Mouse (Mus musculus) heart, embryonic 15.5 days (tissue): Measurements from ENCODE around the gene Smcr8. TPM values are rescaled to one million over a fixed set of nuclear protein-coding genes. Genes with fewer than 3 reads are reported as not detected.
A peak's percentile ranks its signal among the peaks of the same experiment; 100 is the strongest.
"Not testable (repeated sequence)": the region's sequence is repeated elsewhere in the genome, so short reads cannot be mapped to it uniquely, and the experiment has no call there.

Experiments
- ATAC-seq: fragments of 200-750 bp; cut with Nextera tagmentation; replicated peaks from 2 replicates; pipeline ENCODE4 v1.8.0; 2017; ENCODE audit warnings: low read depth, moderate TSS enrichment; ENCODE audit not compliant: insufficient number of reproducible peaks, insufficient read depth, low FRiP score
- H3K27ac ChIP-seq: fragments of 300-500 bp; sonication (generic); 2 replicates; pipeline ENCODE4 v1.5.1; 2015; ENCODE audit warnings: mild to moderate bottlenecking, inconsistent platforms
- H3K27me3 ChIP-seq: fragments of 300-500 bp; sonication (generic); 2 replicates; pipeline ENCODE4 v1.6.1; 2015; ENCODE audit warnings: inconsistent platforms
- H3K36me3 ChIP-seq: fragments of 300-500 bp; sonication (generic); 2 replicates; pipeline ENCODE4 v1.6.1; 2015; ENCODE audit warnings: mild to moderate bottlenecking, inconsistent platforms
- H3K4me1 ChIP-seq: fragments of 300-500 bp; sonication (generic); replicated peaks from 2 replicates; pipeline ENCODE4 v1.6.1; 2015; ENCODE audit warnings: inconsistent platforms
- H3K4me2 ChIP-seq: fragments of 300-500 bp; sonication (generic); 2 replicates; pipeline ENCODE4 v1.6.1; 2015; ENCODE audit warnings: inconsistent platforms, mild to moderate bottlenecking, moderate library complexity
- H3K4me3 ChIP-seq: fragments of 300-500 bp; sonication (generic); 2 replicates; pipeline ENCODE4 v1.5.1; 2015; ENCODE audit warnings: mild to moderate bottlenecking, inconsistent platforms
- H3K9ac ChIP-seq: fragments of 300-500 bp; sonication (generic); 2 replicates; pipeline ENCODE4 v1.6.1; 2015; ENCODE audit warnings: mild to moderate bottlenecking, inconsistent platforms
- H3K9me3 ChIP-seq: fragments of 300-500 bp; sonication (generic); replicated peaks from 2 replicates; pipeline ENCODE4 v1.6.1; 2016; ENCODE audit warnings: inconsistent platforms
- WGBS: fragments of 180-500 bp; shearing (Covaris S2); methylation state at CpG from one replicate; pipeline ENCODE4 v1.1.7; 2015; ENCODE audit warnings: mixed read lengths; 5-methylcytosine and 5-hydroxymethylcytosine counted together
- polyA plus RNA-seq: library from polyadenylated mRNA; unstranded; fragments of >200 nt; fragmentation: Nextera tagmentation; extraction: Ambion mirVana; gene quantifications from 2 replicates; pipeline ENCODE4 v1.2.1, GENCODE M21; 2015

Gene Smcr8
- polyA plus RNA-seq, 1 experiment from 2014 or later, result 3.2 TPM

DNA sequence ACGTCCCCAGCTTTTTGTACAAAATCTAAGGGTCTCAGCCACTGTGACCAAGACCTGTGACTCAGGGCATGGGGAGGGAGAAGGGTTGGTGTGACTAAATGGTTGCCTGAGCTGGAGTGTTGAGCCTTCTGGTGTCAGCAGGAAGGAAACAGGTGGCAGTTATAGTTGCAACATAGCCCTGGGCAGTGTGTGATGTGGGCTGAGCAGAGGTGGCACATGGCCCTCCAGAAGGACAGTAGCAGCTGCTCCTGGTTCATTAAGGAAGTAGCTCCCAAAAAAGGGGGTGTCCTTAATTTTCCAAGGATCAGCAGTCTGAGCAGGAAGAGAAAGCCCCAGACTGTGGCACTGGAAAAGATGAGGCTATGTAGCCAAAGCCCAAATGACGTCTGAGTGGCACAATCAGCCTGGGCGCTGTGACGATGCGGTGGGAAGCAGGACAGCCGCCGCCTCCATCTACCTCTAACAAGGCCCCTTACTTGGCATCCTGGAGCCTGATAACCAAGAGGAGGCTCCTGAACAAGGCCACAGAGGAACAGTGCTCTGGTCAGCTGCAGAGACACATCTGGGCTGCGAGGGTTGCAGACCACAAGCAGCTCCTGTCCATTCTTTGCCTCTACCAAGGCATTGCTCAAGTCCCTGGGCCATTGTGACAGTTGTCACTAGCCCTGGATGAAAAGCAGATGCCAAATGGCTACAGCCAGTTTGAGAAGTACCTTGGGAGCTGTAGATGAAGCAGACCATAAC, 7.0 kb downstream of the Smcr8 start:
- Histone ChIP-seq H3K9ac (no peak overlapping the region), H3K4me3 (no peak overlapping the region), H3K4me1 (peaks cover 39% of the 10 kb centered on the region), H3K27me3 (no peaks in the 10 kb centered on the region), H3K36me3 (peaks cover 61% of the 10 kb centered on the region), H3K9me3 (no peaks in the 10 kb centered on the region), H3K4me2 (no peak overlapping the region), H3K27ac (no peak overlapping the region)
- ATAC-seq, result no peak
- 81% methylated on average over 8 of the region's 8 CpGs for WGBS

DNA sequence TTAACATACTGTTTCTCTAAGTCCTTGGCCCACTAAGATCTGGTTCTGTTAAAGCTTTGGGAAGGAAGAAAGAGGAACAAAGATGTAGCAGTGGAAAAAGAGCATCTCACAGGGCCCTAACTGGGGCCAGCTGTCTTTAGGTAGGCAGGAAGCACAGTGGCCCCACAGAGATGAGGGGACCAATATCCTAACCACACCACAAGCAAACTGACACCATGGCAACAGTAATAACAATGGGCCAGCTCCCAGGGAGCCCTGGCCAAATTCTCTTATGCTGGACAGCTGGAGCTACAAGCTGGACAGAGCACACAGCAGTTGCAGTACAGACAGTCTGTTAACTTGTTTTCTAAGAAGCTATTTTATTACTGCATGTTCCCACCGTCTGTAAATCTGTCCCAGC, 10.3 kb downstream of the Smcr8 start:
- peaks cover 86% of the 10 kb centered on the region for H3K36me3 ChIP-seq
- peaks cover 6% of the 10 kb centered on the region for H3K4me1 ChIP-seq
- no peak overlapping the region for H3K4me2 ChIP-seq
- H3K27ac ChIP-seq, result no peak overlapping the region
- H3K27me3 ChIP-seq, result no peaks in the 10 kb centered on the region
- no peak overlapping the region for H3K9ac ChIP-seq
- WGBS, result 60% methylated on average over 1 of the region's 1 CpGs
- no peak overlapping the region for H3K4me3 ChIP-seq
- no peak for ATAC-seq
- H3K9me3 ChIP-seq, result no peaks in the 10 kb centered on the region

DNA sequence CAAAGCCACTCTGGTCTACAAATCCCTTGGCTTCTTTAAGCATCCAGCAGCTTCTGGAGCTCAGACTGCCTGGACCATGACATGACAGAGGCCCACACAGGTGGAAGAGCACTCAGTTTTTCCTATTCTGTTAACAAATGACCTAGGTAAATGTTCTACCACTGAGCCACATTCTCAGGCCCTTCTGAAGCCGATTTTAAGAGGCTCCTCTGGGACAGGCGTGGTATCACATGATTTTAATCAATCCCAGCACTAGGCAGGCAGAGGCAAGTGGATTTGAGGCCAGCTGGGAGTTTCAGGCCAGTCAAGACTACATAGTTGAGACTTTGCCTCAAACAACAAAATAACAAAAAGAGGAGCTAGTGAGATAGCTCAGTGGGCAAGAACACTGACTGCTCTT, 13.1 kb downstream of the Smcr8 start:
- Histone ChIP-seq H3K4me1 (peaks cover 4% of the 10 kb centered on the region; the same call in 1 of the 2 replicates), H3K4me3 (no peak overlapping the region), H3K27ac (no peak overlapping the region), H3K4me2 (no peak overlapping the region), H3K9ac (no peak overlapping the region), H3K36me3 (peaks cover 74% of the 10 kb centered on the region), H3K9me3 (no peaks in the 10 kb centered on the region), H3K27me3 (no peaks in the 10 kb centered on the region)
- ATAC-seq, result no peak
- WGBS, result 88% methylated on average over 2 of the region's 2 CpGs

DNA sequence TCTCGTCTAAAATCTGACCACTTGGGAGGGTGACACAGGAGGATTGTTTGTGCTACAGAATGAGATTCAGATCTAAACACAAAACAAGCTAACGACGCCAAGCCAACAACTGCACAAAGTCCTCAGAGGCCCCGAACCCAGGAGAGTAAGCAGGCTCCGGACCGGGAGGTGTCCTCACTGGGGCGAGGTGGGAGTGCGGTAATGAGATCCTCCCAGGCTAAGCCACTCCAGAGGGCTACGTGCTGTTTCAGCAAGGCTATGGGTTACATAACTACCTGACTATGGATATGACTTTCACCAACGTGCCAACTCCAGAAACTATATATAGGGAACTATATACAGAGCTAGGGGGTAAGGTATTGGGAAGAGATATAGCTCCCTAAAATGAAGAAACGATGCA, 19.0 kb downstream of the Smcr8 start:
- no peaks in the 10 kb centered on the region for H3K27me3 ChIP-seq
- H3K27ac ChIP-seq, result 0 out of 2 replicates have a peak overlapping the region, but pooled peaks have one; percentile 8
- 78% methylated on average over 11 of the region's 11 CpGs for WGBS
- no peaks in the 10 kb centered on the region for H3K4me1 ChIP-seq
- ATAC-seq, result no peak
- H3K4me3 ChIP-seq, result no peak overlapping the region
- H3K4me2 ChIP-seq, result no peak overlapping the region
- H3K36me3 ChIP-seq, result peaks cover 30% of the 10 kb centered on the region; the same call in 1 of the 2 replicates
- no peak overlapping the region for H3K9ac ChIP-seq
- no peaks in the 10 kb centered on the region for H3K9me3 ChIP-seq

DNA sequence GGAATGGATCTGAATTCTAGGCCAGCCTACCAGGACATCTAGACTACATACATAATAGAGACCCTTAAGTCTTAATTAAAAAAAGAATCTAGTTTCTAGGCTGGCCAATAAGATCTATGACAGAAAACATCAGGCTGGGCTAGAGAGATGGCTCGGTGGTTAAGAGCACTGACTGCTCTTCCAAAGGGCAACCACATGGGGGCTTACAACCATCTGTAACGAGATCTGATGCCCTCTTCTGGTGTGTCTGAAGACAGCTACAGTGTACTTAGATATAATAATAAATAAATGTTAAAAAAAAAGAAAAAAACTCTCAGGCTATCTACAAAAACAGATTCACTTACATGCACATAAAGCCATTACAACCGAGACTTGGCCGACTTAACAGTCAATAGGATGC, 22.7 kb downstream of the Smcr8 start:
- Histone ChIP-seq H3K36me3 (peaks cover 25% of the 10 kb centered on the region), H3K27me3 (no peaks in the 10 kb centered on the region), H3K27ac (no peak overlapping the region), H3K4me2 (no peak overlapping the region), H3K4me3 (no peak overlapping the region), H3K9me3 (no peaks in the 10 kb centered on the region), H3K4me1 (no peaks in the 10 kb centered on the region), H3K9ac (no peak overlapping the region)
- ATAC-seq, result no peak
- WGBS, result 84% methylated on average over 4 of the region's 4 CpGs

DNA sequence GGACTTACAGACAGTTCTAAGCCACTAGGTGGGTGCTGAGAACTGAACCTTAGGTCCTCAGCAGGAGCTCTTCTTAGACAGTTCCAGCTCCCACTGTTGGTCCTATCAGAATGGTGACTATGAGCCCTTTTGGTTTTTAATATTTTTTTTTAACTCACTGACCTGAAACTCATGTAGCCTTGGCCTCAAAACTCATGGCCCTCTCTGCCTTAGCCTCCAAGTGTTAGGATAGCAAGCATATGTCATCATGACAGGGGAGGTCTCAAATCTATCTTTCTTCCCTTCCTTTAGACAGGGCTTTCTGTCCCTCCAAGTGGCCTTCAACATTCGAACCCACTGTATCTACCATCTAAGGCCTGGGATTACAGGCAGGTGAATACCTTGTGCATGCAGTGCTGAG, 23.6 kb downstream of the Smcr8 start:
- no peak for ATAC-seq
- Histone ChIP-seq H3K9ac (no peak overlapping the region), H3K4me1 (no peaks in the 10 kb centered on the region), H3K4me2 (no peak overlapping the region), H3K27ac (no peak overlapping the region), H3K9me3 (no peaks in the 10 kb centered on the region), H3K4me3 (no peak overlapping the region), H3K36me3 (peaks cover 25% of the 10 kb centered on the region), H3K27me3 (no peaks in the 10 kb centered on the region)
- 74% methylated on average over 1 of the region's 1 CpGs for WGBS

DNA sequence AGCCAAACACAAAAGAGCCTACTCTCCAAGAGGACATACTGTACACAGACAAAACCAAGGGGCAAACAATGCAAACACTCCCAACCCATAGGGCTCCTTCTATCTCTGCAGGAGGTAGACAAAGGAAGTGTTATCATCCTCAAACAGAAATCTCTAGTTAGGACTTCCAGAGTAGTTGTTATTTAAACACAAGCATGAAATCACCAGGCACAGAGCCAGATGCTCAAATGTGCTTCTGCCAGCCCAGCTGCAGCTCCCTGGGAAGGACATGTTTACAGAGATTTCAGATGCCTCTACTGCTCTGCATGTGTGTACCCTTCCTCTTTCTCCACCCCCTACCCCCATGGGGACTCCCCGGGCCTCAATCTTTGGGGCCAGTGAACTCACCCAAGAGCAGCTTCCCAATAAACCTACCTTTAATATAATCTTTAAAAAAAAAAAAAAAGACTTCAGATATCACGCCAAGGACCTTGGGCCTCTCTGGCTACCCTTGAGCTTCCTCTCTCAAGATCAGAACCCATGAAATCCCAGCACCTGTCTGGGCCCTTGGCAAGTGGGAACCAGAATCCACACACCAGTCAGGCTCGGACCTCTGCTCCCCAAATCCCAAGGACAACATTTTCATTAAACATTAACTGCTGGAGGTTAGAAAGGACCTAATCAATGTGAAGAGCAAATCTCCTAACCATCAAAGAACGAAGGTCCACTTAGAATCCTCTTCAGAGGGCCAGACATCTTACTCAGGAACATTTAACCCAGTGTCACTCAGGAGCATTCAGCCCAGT, 31.2 kb downstream of the Smcr8 start:
- no peak for ATAC-seq
- peaks cover 29% of the 10 kb centered on the region for H3K4me1 ChIP-seq
- H3K4me2 ChIP-seq, result peak overlapping the region; percentile 13; the same call in 1 of the 2 replicates
- WGBS, result 56% methylated on average over 4 of the region's 4 CpGs
- H3K4me3 ChIP-seq, result no peak overlapping the region
- peaks cover 3% of the 10 kb centered on the region for H3K36me3 ChIP-seq
- H3K27me3 ChIP-seq, result no peaks in the 10 kb centered on the region
- H3K9me3 ChIP-seq, result no peaks in the 10 kb centered on the region
- H3K9ac ChIP-seq, result no peak overlapping the region
- peak overlapping the region; percentile 5; the same call in 1 of the 2 replicates for H3K27ac ChIP-seq

DNA sequence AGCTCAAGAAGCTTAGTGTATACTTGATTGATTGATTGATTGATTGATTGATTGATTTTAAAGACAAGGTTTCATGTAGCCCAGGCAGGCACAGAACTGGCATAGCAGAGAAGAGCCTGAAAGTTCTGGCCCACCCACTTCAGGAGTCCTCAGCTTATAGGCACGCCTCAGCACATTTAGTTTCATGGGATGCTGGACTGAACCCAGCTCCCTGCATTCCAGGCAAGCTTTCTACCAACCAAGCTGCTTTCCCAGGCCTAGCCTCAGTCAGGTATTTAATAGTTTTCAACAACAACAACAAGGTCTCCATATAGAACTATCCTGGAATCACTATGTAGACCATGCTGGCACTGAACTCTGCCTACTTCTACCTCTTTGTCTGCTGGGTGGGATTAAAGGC, 32.2 kb downstream of the Smcr8 start:
- Histone ChIP-seq H3K27me3 (no peaks in the 10 kb centered on the region), H3K9ac (0 out of 2 replicates have a peak overlapping the region, but pooled peaks have one; percentile 49), H3K4me3 (peak overlapping the region; percentile 61), H3K4me1 (peaks cover 29% of the 10 kb centered on the region), H3K27ac (0 out of 2 replicates have a peak overlapping the region, but pooled peaks have one; percentile 39), H3K9me3 (no peaks in the 10 kb centered on the region), H3K36me3 (no peaks in the 10 kb centered on the region), H3K4me2 (peak overlapping the region; percentile 94)
- ATAC-seq, result no peak
- 41% methylated on average over 1 of the region's 1 CpGs for WGBS

DNA sequence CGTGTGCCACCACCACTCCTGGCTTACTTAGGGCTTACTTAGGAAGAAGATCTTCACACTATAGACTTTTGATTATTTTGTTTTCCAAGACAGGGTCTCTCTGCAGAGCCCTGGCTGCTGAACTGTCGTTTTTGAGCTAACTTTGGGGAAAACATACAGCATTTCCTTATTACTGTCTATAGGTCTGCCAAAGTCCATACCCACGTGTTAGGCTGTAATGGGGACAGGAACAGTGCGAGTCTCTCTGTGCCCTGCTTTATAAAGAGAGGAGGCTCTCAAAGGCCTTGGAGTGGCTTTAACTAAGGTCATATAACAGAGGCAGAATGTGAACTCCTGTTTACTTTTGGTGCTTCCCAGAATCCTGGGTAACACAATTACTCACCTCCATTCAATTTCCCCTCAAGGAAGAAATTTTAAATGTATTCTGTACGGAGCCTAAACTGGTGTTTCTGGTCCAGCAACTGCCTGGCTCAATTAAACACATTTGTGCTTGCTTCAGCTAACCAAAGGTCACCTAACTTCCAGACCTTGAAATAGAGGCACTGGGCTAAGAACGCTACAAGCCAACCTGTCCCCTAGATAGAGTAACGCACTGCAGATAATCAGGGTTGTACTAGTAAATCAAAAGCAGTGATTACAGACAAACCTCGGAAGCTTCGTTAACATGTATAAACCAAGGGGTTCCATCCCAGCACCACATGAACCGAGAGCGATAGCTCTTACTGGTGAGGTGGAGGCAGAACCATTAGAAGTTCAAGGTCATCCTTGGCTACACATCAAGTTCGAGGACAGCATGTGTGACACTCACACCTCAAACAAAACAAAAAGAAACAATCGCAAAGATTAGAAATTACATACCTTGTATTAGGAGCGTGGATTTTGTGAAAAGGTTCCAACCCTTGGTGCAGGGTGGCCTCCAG, 33.0 kb downstream of the Smcr8 start:
- Histone ChIP-seq H3K4me1 (peaks cover 29% of the 10 kb centered on the region), H3K9ac (peak overlapping the region; percentile 49), H3K4me3 (peak overlapping the region; percentile 61), H3K4me2 (peak overlapping the region; percentile 94), H3K27ac (peak overlapping the region; percentile 49; the same call in 1 of the 2 replicates), H3K36me3 (no peaks in the 10 kb centered on the region), H3K9me3 (no peaks in the 10 kb centered on the region), H3K27me3 (no peaks in the 10 kb centered on the region)
- WGBS, result 12% methylated on average over 14 of the region's 14 CpGs
- ATAC-seq, result no peak

DNA sequence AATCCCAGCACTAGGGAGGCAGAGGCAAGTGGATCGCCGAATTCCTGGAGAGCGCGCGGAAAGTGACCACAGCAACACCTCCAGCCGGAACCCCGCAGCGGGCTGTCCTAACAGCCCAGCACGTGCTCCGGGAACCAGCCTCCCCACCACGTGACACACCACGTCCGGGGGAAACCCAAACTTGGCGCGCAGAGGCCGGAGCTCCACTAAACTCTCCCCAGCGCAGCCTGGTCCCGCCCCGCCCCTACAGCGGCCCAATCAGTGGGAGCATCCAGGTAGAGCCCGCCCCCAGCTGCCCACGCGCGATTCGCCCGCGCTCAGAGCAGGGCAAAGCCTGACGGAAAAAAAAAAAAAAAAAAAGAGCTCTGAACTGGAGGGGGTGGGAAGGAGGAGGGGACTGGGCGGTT, 33.7 kb downstream of the Smcr8 start:
- peak overlapping the region; percentile 49; the same call in 1 of the 2 replicates for H3K27ac ChIP-seq
- H3K4me2 ChIP-seq, result peak overlapping the region; percentile 94
- under 1% methylated on average over 29 of the region's 29 CpGs for whole genome bisulfite sequencing

DNA sequence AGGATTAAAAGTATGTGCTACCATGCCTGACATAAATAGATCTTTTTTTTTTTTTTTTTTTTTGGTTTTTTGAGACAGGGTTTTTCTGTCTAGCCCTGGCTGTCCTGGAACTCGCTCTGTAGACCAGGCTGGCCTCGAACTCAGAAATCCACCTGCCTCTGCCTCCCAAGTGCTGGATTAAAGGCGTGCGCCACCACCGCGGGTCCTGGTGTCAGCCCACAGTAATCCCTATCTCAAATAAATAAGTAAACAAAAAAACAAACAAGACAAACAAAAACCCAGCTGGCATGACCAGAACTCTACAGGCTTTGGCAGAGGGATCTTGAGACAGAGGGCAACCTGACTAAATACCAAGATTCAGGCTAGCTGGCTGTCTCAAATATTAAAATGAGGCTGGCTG, 34.3 kb downstream of the Smcr8 start, which contains the start of gene Shmt1:
Gene Shmt1 (minus strand): TSS at position 101 of the 400 bp plus-strand sequence.
- not testable (repeated sequence) for H3K27me3 ChIP-seq, ATAC-seq, H3K36me3 ChIP-seq, H3K9me3 ChIP-seq
- H3K4me2 ChIP-seq, result peak within 1 kb of the TSS; percentile 94
- peak within 1 kb of the TSS; percentile 49 for H3K9ac ChIP-seq
- H3K4me3 ChIP-seq, result peak within 1 kb of the TSS; percentile 61
- peaks cover 29% of the 10 kb centered on the region for H3K4me1 ChIP-seq
- WGBS, result 27% methylated on average over 6 of the region's 6 CpGs
- H3K27ac ChIP-seq, result peak within 1 kb of the TSS; percentile 49; the same call in 1 of the 2 replicates

More for the DNA sequence above, 33.7 kb downstream of the Smcr8 start:
- Histone ChIP-seq H3K4me3 (peak overlapping the region; percentile 61), H3K9me3 (no peaks in the 10 kb centered on the region), H3K36me3 (no peaks in the 10 kb centered on the region), H3K27me3 (no peaks in the 10 kb centered on the region), H3K4me1 (peaks cover 29% of the 10 kb centered on the region), H3K9ac (peak overlapping the region; percentile 49)
- peak; percentile 100 for ATAC-seq
